Mouse (Mus musculus): ENCODE results near the gene 6330409D20Rik. TPM values are rescaled to one million over a fixed set of nuclear protein-coding genes. Genes with fewer than 3 reads are reported as not detected.

6330409D20Rik gene
- polyA plus RNA-seq, 1 experiment = not detected

DNA sequence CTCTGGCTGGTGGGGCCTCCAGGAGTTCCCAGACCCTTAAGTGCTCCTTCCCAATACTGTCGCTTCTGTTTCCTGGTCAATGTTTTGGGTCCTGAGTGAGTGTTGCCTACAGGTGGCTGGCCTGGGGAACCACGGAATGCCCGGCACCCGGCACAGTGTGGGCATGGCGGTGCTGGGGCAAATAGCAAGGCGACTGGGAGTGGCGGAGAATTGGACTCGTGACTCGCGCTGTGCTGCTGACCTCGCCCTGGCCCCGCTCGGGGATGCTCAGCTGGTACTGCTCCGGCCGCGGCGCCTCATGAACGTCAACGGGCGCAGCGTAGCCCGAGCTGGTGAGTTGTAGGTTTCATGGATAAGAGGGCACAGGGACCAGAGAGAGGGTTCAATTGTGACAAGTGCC is 35.4 kb upstream of the 6330409D20Rik start:
- Histone ChIP-seq H3K4me1 (ENCODE audit: control insufficient read depth, insufficient read depth, low read length) (no peaks in the 10 kb centered on the region), H3K4me3 (replicated peaks; ENCODE audit: control insufficient read depth, low read depth, low read length) (no peak overlapping the region), H3K27ac (ENCODE audit: control insufficient read depth, insufficient read depth, low read depth, low read length, poor library complexity) (no peak overlapping the region)
- WGBS = 43% methylated on average over 22 of the region's 22 CpGs
- TF ChIP-seq CTCF (IDR thresholded peaks at IDR 0.05; ENCODE audit: control insufficient read depth, insufficient read depth, low read length) = no peak
- TF ChIP-seq POLR2A (IDR thresholded peaks at IDR 0.05; ENCODE audit: borderline replicate concordance, control insufficient read depth, low read depth, low read length) = no peak

DNA sequence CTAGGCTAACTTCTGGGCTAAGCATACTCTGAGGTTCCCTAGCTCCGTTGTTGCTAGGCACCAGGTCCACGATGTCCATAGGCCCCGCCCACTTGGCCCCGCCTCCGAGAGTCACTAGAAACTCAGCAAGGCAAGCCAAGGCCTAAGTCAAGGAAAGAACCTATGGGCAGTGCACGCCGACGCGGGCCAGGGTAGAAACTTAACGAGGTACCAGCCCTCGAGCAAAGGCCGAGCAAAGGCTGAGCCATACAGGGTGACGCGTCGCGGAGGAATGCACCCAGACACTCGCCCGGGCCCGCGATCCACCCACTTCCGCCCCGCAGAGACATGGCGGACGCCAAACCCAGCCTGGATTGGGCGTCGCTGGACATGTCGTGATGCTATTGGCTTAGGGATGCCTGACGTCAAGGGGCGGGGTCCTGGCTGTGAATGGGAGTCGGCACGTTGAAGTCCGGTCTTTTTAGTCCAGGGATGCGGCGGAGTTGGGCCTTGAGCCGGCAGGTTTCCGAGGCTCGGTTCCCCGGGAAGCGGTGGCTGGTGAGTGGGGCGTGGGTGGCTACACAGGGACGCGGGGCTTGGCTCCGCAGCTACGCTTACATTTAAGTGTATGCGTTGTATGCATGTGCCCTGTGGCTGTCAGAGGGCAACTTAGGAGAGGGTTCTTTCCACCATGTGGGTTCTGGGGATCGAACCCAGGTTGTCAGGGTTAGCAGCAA is 34.7 kb upstream of the 6330409D20Rik start, which contains the start of the genes Ttc16 and Ptrh1:
Gene Ttc16, minus strand, starts transcription at position 275 of the 716 bp plus-strand sequence.
Gene Ptrh1, plus strand, starts transcription at position 428 of the 716 bp plus-strand sequence.
- H3K4me1 ChIP-seq (ENCODE audit: control insufficient read depth, insufficient read depth, low read length) = no peaks in the 10 kb centered on the region
- H3K27ac ChIP-seq (ENCODE audit: control insufficient read depth, insufficient read depth, low read depth, low read length, poor library complexity) = peak within 1 kb of the TSS; percentile 7; the same call in 1 of the 2 replicates
- under 1% methylated on average over 46 of the region's 46 CpGs for WGBS

DNA sequence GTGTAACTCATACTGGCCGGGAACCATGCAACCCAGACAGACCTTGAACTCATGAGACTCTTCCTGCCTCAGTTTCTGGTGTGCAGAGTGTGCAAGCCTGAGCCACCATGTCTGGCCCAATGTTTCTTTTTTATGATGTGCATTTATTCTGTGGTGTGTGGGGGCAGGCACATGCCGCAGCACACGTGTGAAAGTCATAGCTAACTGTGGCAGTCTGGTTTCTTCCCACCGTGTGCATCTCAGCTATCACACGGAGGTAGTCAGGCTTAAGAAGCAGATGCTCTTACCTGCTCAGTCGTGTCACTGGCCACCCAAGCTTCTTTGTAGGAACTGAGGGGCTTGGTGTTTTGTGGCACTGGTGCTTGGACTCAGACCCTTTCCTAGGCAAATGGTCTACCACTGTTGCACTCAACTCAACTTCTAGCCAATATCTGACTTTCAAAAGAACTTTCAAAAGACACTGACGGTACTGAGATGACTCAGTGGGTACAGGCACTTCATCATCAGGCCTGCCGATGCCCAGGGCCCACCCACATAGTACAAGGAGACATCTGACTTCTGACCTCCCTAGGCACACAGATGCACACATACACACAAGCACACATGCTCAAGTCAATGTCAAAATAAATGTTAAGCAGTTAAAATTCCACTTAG is 31.9 kb upstream of the 6330409D20Rik start:
- TF ChIP-seq POLR2A (IDR thresholded peaks at IDR 0.05; ENCODE audit: borderline replicate concordance, control insufficient read depth, low read depth, low read length) = no peak
- TF ChIP-seq CTCF (IDR thresholded peaks at IDR 0.05; ENCODE audit: control insufficient read depth, insufficient read depth, low read length) = no peak
- no peak overlapping the region for H3K4me3 ChIP-seq (replicated peaks; ENCODE audit: control insufficient read depth, low read depth, low read length)
- no peak overlapping the region for H3K27ac ChIP-seq (ENCODE audit: control insufficient read depth, insufficient read depth, low read depth, low read length, poor library complexity)
- WGBS = 86% methylated on average over 8 of the region's 8 CpGs
- no peaks in the 10 kb centered on the region for H3K4me1 ChIP-seq (ENCODE audit: control insufficient read depth, insufficient read depth, low read length)

More for the DNA sequence above, 34.7 kb upstream of the 6330409D20Rik start, which contains the start of the genes Ttc16 and Ptrh1:
- TF ChIP-seq POLR2A (IDR thresholded peaks at IDR 0.05; ENCODE audit: borderline replicate concordance, control insufficient read depth, low read depth, low read length) (peak; percentile 25; the same call in 1 of the 2 replicates), CTCF (IDR thresholded peaks at IDR 0.05; ENCODE audit: control insufficient read depth, insufficient read depth, low read length) (no peak)
- peak within 1 kb of the TSS; percentile 84 for H3K4me3 ChIP-seq (replicated peaks; ENCODE audit: control insufficient read depth, low read depth, low read length)

DNA sequence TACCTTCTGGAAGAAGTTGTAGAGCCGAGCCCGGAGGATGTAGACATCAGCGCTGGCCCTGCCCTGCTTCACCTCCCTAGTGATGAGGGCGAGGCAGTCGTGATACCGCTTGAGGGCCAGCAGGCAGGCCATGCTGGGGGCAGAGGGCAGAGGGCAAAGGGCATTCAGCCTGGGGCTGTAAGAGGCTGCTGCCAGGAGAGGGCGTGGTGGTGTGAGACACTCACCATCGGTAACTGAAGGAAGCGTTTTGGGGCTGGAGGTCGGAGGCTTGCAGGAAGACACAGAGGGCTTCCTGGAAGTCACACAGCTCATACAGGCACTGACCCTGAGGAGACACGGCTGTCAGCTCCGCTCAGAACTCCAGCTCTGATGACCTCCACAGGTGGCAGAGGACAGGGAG is 31.1 kb upstream of the 6330409D20Rik start:
- Histone ChIP-seq H3K4me3 (replicated peaks; ENCODE audit: control insufficient read depth, low read depth, low read length) (no peak overlapping the region), H3K4me1 (ENCODE audit: control insufficient read depth, insufficient read depth, low read length) (no peaks in the 10 kb centered on the region), H3K27ac (ENCODE audit: control insufficient read depth, insufficient read depth, low read depth, low read length, poor library complexity) (no peak overlapping the region)
- WGBS = 58% methylated on average over 12 of the region's 12 CpGs
- TF ChIP-seq POLR2A (IDR thresholded peaks at IDR 0.05; ENCODE audit: borderline replicate concordance, control insufficient read depth, low read depth, low read length) = no peak
- no peak for TF ChIP-seq CTCF (IDR thresholded peaks at IDR 0.05; ENCODE audit: control insufficient read depth, insufficient read depth, low read length)

DNA sequence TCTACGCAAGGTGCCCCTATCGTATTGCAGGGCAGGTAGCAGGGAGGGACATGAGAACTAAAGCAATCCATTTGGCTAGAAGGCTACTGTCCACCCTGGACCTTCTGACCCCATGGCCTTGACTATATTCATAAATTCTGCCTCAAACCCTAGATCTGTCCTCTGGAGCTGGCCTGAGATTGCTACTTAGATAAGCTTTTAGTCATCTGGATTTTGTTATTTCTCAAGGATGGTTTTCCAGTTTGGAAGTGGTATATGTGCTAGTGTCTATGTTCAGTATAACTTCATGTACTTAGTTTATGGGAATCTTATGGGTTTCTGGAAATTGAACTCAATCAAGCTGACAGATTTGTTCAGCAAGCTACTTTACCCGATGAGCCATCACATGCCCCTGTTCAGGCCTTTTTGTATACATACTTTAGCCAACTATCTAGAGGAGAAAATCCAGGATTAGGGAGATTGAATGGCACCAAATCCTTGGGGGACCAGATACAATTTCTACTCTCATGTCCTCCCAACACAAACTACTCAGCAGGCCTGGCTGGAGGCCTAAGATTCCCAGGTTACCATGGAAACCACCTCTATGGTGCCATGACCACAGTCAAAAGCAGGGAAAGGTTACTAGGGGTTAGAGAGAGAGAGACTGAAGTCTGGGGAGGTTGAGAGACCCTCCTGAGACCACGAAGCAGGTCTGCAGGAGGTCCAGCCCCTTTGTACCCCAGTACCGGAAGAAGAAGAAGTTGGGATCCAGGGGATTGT is 28.7 kb upstream of the 6330409D20Rik start:
- TF ChIP-seq CTCF (IDR thresholded peaks at IDR 0.05; ENCODE audit: control insufficient read depth, insufficient read depth, low read length) (no peak), POLR2A (IDR thresholded peaks at IDR 0.05; ENCODE audit: borderline replicate concordance, control insufficient read depth, low read depth, low read length) (no peak)
- 87% methylated on average over 5 of the region's 5 CpGs for WGBS
- Histone ChIP-seq H3K4me1 (ENCODE audit: control insufficient read depth, insufficient read depth, low read length) (no peaks in the 10 kb centered on the region), H3K4me3 (replicated peaks; ENCODE audit: control insufficient read depth, low read depth, low read length) (no peak overlapping the region), H3K27ac (ENCODE audit: control insufficient read depth, insufficient read depth, low read depth, low read length, poor library complexity) (no peak overlapping the region)

DNA sequence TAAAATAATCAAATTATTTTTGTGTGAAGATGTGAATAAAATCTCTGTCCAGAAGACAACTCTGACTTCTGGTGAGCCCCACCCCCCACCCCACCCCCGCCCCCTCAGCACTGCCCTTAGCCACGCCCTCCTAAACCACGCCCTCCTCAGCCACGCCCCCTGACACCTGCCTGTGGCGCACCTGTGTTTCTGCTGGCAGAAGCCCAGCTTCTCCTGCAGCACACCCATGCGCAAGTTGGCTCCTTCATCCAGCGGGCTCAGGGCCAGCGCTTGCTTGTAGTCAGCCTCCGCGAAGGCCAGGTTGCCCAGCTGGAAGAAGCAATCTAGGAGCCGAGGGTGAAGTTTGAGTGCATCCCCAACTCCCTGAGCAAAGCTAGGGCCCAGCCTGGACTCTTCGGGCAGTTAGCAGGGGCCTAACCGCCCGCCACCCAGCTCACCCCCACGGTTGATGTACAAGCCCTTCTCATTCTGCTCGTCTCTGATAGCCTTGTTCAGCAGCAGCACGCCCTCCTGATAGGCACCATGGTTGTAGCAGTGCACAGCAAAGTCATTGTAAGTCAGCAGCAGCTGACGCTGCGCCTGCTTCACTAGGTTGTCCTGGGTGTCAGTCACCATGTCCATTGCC is 28.0 kb upstream of the 6330409D20Rik start:
- WGBS = 58% methylated on average over 19 of the region's 19 CpGs
- no peak overlapping the region for H3K4me3 ChIP-seq (replicated peaks; ENCODE audit: control insufficient read depth, low read depth, low read length)
- no peak overlapping the region; the same call in 1 of the 2 replicates for H3K27ac ChIP-seq (ENCODE audit: control insufficient read depth, insufficient read depth, low read depth, low read length, poor library complexity)
- no peak for TF ChIP-seq POLR2A (IDR thresholded peaks at IDR 0.05; ENCODE audit: borderline replicate concordance, control insufficient read depth, low read depth, low read length)
- no peak for TF ChIP-seq CTCF (IDR thresholded peaks at IDR 0.05; ENCODE audit: control insufficient read depth, insufficient read depth, low read length)
- H3K4me1 ChIP-seq (ENCODE audit: control insufficient read depth, insufficient read depth, low read length) = no peaks in the 10 kb centered on the region

DNA sequence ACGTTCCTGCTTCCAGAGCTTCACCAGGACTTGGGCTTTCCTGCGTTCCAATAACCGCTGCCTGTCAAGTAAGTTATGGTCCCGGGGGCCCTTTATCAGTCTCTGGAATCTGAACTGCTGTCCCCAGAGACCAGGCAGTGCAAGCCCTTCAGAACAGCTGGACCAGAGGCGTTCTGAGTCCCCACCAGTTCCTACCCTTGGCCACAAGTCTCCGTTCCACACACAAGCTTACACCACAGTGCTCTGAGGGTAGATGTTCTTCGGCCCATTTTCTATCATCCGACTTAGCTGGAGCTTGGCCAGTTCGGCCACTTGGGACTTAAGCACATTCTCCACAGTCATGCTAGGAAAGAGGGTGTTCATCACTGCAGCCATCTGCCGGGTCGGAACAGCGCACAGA is 26.4 kb upstream of the 6330409D20Rik start:
- TF ChIP-seq CTCF (IDR thresholded peaks at IDR 0.05; ENCODE audit: control insufficient read depth, insufficient read depth, low read length) (no peak), POLR2A (IDR thresholded peaks at IDR 0.05; ENCODE audit: borderline replicate concordance, control insufficient read depth, low read depth, low read length) (no peak)
- 70% methylated on average over 12 of the region's 12 CpGs for WGBS
- H3K4me3 ChIP-seq (replicated peaks; ENCODE audit: control insufficient read depth, low read depth, low read length) = no peak overlapping the region
- no peak overlapping the region for H3K27ac ChIP-seq (ENCODE audit: control insufficient read depth, insufficient read depth, low read depth, low read length, poor library complexity)
- H3K4me1 ChIP-seq (ENCODE audit: control insufficient read depth, insufficient read depth, low read length) = no peaks in the 10 kb centered on the region
